ENCODE assay signal across 15 mouse cellular contexts in genomic region chr16:45857277-45857863, GRCm38 (mm10).
"Had no signal": no experiment of that assay in that cellular context is flagged by ENCODE, and none has a peak within 500 bp of the region (broad histone marks: within the 10 kb centered on the region; RNA-seq: fewer than 3 reads in every experiment).

No protein-coding gene starts in this region.

- H3K27ac ChIP-seq: macrophage; midbrain, embryonic 13.5 days; midbrain, embryonic 15.5 days; neural tube, embryonic 12.5 days; stomach, embryonic 15.5 days; stomach, postnatal 0 days had no signal

- H3K4me1 ChIP-seq: megakaryocyte, embryonic 14.5 days; midbrain, embryonic 13.5 days; midbrain, embryonic 15.5 days; neural tube, embryonic 12.5 days; stomach, embryonic 15.5 days had no signal

- H3K9ac ChIP-seq: lung, embryonic 14.5 days; midbrain, embryonic 13.5 days; midbrain, embryonic 15.5 days; neural tube, embryonic 12.5 days; stomach, embryonic 15.5 days had no signal

- H3K4me3 ChIP-seq: megakaryocyte, embryonic 14.5 days; midbrain, embryonic 13.5 days; midbrain, embryonic 15.5 days; neural tube, embryonic 12.5 days; stomach, embryonic 15.5 days had no signal

- ATAC-seq: midbrain, embryonic 13.5 days; midbrain, embryonic 15.5 days had no signal

- H3K9me3 ChIP-seq: midbrain, embryonic 15.5 days; neural tube, embryonic 12.5 days; stomach, embryonic 15.5 days had no signal

- H3K4me2 ChIP-seq: lung, embryonic 14.5 days; midbrain, embryonic 11.5 days; midbrain, embryonic 13.5 days; midbrain, embryonic 15.5 days; neural tube, embryonic 12.5 days; stomach, embryonic 15.5 days had no signal

- H3K27me3 ChIP-seq: midbrain, embryonic 13.5 days; midbrain, embryonic 15.5 days; neural tube, embryonic 12.5 days; stomach, embryonic 15.5 days had no signal

- H3K36me3 ChIP-seq: midbrain, embryonic 13.5 days; midbrain, embryonic 15.5 days; neural tube, embryonic 12.5 days; stomach, embryonic 15.5 days had no signal

- DNase-seq: lung, adult 18-20 months; lung, embryonic 14.5 days; lung, postnatal 14 days; lung, postnatal 36 days; right cerebral cortex, postnatal 14 days; thymus, adult 2 months; thymus, postnatal 36 days had no signal
